ENCODE assay signal across 7 mouse cellular contexts in genomic region chr9:21313394-21313793, GRCm38 (mm10). TPM values are rescaled to one million over a fixed set of nuclear protein-coding genes. Genes with fewer than 3 reads are reported as not detected.
DNase-seq lines count a peak whose midpoint lies in the region; ATAC-seq and TF ChIP-seq lines count a peak whose summit lies in the region.

No protein-coding gene starts in this region.

- H3K4me1 ChIP-seq in kidney, adult 2 months (ENCODE audit: control insufficient read depth, insufficient read depth, low read length), result no peaks in the 10 kb centered on the region
- H3K4me1 ChIP-seq in limb, embryonic 11.5 days (ENCODE audit: control insufficient read depth, insufficient read depth, low read length), result no peaks in the 10 kb centered on the region
- H3K4me1 ChIP-seq in midbrain, embryonic 14.5 days (ENCODE audit: control insufficient read depth, insufficient read depth, low read length), result no peaks in the 10 kb centered on the region

- H3K4me3 ChIP-seq in kidney, adult 2 months (ENCODE audit: insufficient read depth, low read depth, low read length), result no peak overlapping the region
- no peak overlapping the region for H3K4me3 ChIP-seq in limb, embryonic 11.5 days (ENCODE audit: low read depth, low read length)
- no peak overlapping the region for H3K4me3 ChIP-seq in midbrain, embryonic 14.5 days (replicated peaks; ENCODE audit: low read depth, low read length)

- peak; percentile 91 for TF ChIP-seq CTCF in kidney, adult 2 months (conservative IDR thresholded peaks at IDR 0.05; ENCODE audit: insufficient read depth, insufficient read length, low read depth, low read length)

- H3K9me3 ChIP-seq in limb, embryonic 11.5 days (ENCODE audit: control insufficient read depth, low read length), result no peaks in the 10 kb centered on the region
- no peaks in the 10 kb centered on the region for H3K9me3 ChIP-seq in midbrain, embryonic 14.5 days (ENCODE audit: control insufficient read depth, low read length)

- H3K27ac ChIP-seq in kidney, adult 2 months (ENCODE audit: insufficient read depth, low read depth, low read length), result no peak overlapping the region
- no peak overlapping the region for H3K27ac ChIP-seq in limb, embryonic 11.5 days (replicated peaks; ENCODE audit: low read depth, low read length)
- H3K27ac ChIP-seq in midbrain, embryonic 14.5 days (replicated peaks; ENCODE audit: low read depth, low read length), result no peak overlapping the region

- no peak overlapping the region for H3K4me2 ChIP-seq in limb, embryonic 11.5 days (ENCODE audit: low read depth, severe bottlenecking)
- no peak overlapping the region for H3K4me2 ChIP-seq in midbrain, embryonic 14.5 days (ENCODE audit: low read length)

- no peak for ATAC-seq in limb, embryonic 11.5 days (ENCODE audit: insufficient number of reproducible peaks, low FRiP score, low TSS enrichment, low read depth)
- 0 out of 2 replicates have a peak, but pooled peaks have one; percentile 11 for ATAC-seq in midbrain, embryonic 14.5 days (ENCODE audit: low FRiP score, low TSS enrichment)

- no peak overlapping the region for H3K9ac ChIP-seq in limb, embryonic 11.5 days (ENCODE audit: low read length)
- no peak overlapping the region for H3K9ac ChIP-seq in midbrain, embryonic 14.5 days (replicated peaks; ENCODE audit: low read length)

- no peak for TF ChIP-seq POLR2A in kidney, adult 2 months (IDR thresholded peaks at IDR 0.05; ENCODE audit: low read depth, low read length)

- 10% methylated on average over 11 of the region's 11 CpGs for whole genome bisulfite sequencing in kidney, adult 2 months
- WGBS in limb, embryonic 11.5 days, result 7% methylated on average over 11 of the region's 11 CpGs
- WGBS in midbrain, embryonic 14.5 days, result 7% methylated on average over 11 of the region's 11 CpGs

- H3K27me3 ChIP-seq in kidney, adult 2 months (replicated peaks; ENCODE audit: control insufficient read depth, insufficient read depth, low read length), result no peaks in the 10 kb centered on the region
- peaks cover 18% of the 10 kb centered on the region for H3K27me3 ChIP-seq in limb, embryonic 11.5 days (ENCODE audit: control insufficient read depth, insufficient read depth, low read length)
- peaks cover 11% of the 10 kb centered on the region; the same call in 1 of the 2 replicates for H3K27me3 ChIP-seq in midbrain, embryonic 14.5 days (ENCODE audit: control insufficient read depth, insufficient read depth, low read length)

- H3K36me3 ChIP-seq in kidney, adult 2 months (ENCODE audit: control insufficient read depth, insufficient read depth, low read length), result no peaks in the 10 kb centered on the region
- H3K36me3 ChIP-seq in limb, embryonic 11.5 days (ENCODE audit: control insufficient read depth, insufficient read depth, low read length), result no peaks in the 10 kb centered on the region
- H3K36me3 ChIP-seq in midbrain, embryonic 14.5 days (ENCODE audit: control insufficient read depth, insufficient read depth, low read length), result no peaks in the 10 kb centered on the region

- peak; percentile 89 for DNase-seq in adrenal gland, adult 2 months
- DNase-seq in embryo, embryonic 11 days, result peak; percentile 91
- peak; percentile 98 for DNase-seq in heart, adult 11 months
- peak; percentile 89 for DNase-seq in kidney, adult 2 months
- peak; percentile 93 for DNase-seq in limb, embryonic 11.5 days (ENCODE audit: low spot score)
- peak; percentile 89 for DNase-seq in midbrain, embryonic 14.5 days
- peak; percentile 80 to 94 for DNase-seq in spleen, adult 18-20 months

RNA-seq across cellular contexts. Expression of gene Ap1m2, which starts 1.3 kb away (rescaled TPM):
- not detected for total RNA-seq in adrenal gland, adult 2 months (2021)
- not detected in 2 replicates for polyA plus RNA-seq in adrenal gland, adult 2 months (2012; rRNA removed)
- 30.6 and 36.2 TPM in 2 replicates for polyA plus RNA-seq in kidney, adult 2 months (2012; rRNA removed)
- polyA plus RNA-seq in limb, embryonic 11.5 days (2014; fragmentation: Nextera tagmentation; extraction: Ambion mirVana), result 8.0 and 8.2 TPM in 2 replicates
- 0.88 and 1.5 TPM in 2 replicates for polyA plus RNA-seq in midbrain, embryonic 14.5 days (2014; fragmentation: Nextera tagmentation; extraction: Ambion mirVana)

RNA-seq across cellular contexts. Expression of gene Slc44a2, which starts 7.1 kb away (rescaled TPM):
- 10 to 100 TPM; 30.9 to 56.0 TPM for total RNA-seq in adrenal gland, adult 2 months (2021)
- 27.1 and 27.2 TPM in 2 replicates for polyA plus RNA-seq in adrenal gland, adult 2 months (2012; rRNA removed)
- 47.4 and 49.2 TPM in 2 replicates for polyA plus RNA-seq in kidney, adult 2 months (2012; rRNA removed)
- polyA plus RNA-seq in limb, embryonic 11.5 days (2014; fragmentation: Nextera tagmentation; extraction: Ambion mirVana), result 79.9 and 84.5 TPM in 2 replicates
- 49.3 and 67.4 TPM in 2 replicates for polyA plus RNA-seq in midbrain, embryonic 14.5 days (2014; fragmentation: Nextera tagmentation; extraction: Ambion mirVana)

RNA-seq across cellular contexts. Expression of gene Cdkn2d, which starts 22.2 kb away (rescaled TPM):
- 10 to 100 TPM in 1 of 2 experiments, 1 to 10 TPM in 1; 6.0 to 20.3 TPM for total RNA-seq in adrenal gland, adult 2 months (2021)
- 36.0 and 42.9 TPM in 2 replicates for polyA plus RNA-seq in adrenal gland, adult 2 months (2012; rRNA removed)
- polyA plus RNA-seq in kidney, adult 2 months (2012; rRNA removed), result 20.2 and 24.1 TPM in 2 replicates
- 40.6 and 42.7 TPM in 2 replicates for polyA plus RNA-seq in limb, embryonic 11.5 days (2014; fragmentation: Nextera tagmentation; extraction: Ambion mirVana)
- polyA plus RNA-seq in midbrain, embryonic 14.5 days (2014; fragmentation: Nextera tagmentation; extraction: Ambion mirVana), result 84.9 and 95.7 TPM in 2 replicates

RNA-seq across cellular contexts. Expression of gene Kri1, which starts 25.6 kb away (rescaled TPM):
- 10 to 100 TPM; 27.3 to 38.5 TPM for total RNA-seq in adrenal gland, adult 2 months (2021)
- polyA plus RNA-seq in adrenal gland, adult 2 months (2012; rRNA removed), result 11.7 and 14.4 TPM in 2 replicates
- polyA plus RNA-seq in kidney, adult 2 months (2012; rRNA removed), result 14.2 and 15.9 TPM in 2 replicates
- polyA plus RNA-seq in limb, embryonic 11.5 days (2014; fragmentation: Nextera tagmentation; extraction: Ambion mirVana), result 14.1 and 16.2 TPM in 2 replicates
- 12.9 and 16.9 TPM in 2 replicates for polyA plus RNA-seq in midbrain, embryonic 14.5 days (2014; fragmentation: Nextera tagmentation; extraction: Ambion mirVana)

RNA-seq across cellular contexts. Expression of gene Atg4d, which starts 48.3 kb away (rescaled TPM):
- 10 to 100 TPM; 25.9 to 47.0 TPM for total RNA-seq in adrenal gland, adult 2 months (2021)
- polyA plus RNA-seq in adrenal gland, adult 2 months (2012; rRNA removed), result 36.2 and 42.9 TPM in 2 replicates
- 67.0 and 71.9 TPM in 2 replicates for polyA plus RNA-seq in kidney, adult 2 months (2012; rRNA removed)
- polyA plus RNA-seq in limb, embryonic 11.5 days (2014; fragmentation: Nextera tagmentation; extraction: Ambion mirVana), result 29.5 and 31.9 TPM in 2 replicates
- polyA plus RNA-seq in midbrain, embryonic 14.5 days (2014; fragmentation: Nextera tagmentation; extraction: Ambion mirVana), result 44.6 and 44.7 TPM in 2 replicates
